Mouse (Mus musculus): ENCODE measurements around the gene Cd276.
"Not testable (repeated sequence)": the region's sequence is repeated elsewhere in the genome, so short reads cannot be mapped to it uniquely, and the experiment has no call there.

Cd276 gene

DNA sequence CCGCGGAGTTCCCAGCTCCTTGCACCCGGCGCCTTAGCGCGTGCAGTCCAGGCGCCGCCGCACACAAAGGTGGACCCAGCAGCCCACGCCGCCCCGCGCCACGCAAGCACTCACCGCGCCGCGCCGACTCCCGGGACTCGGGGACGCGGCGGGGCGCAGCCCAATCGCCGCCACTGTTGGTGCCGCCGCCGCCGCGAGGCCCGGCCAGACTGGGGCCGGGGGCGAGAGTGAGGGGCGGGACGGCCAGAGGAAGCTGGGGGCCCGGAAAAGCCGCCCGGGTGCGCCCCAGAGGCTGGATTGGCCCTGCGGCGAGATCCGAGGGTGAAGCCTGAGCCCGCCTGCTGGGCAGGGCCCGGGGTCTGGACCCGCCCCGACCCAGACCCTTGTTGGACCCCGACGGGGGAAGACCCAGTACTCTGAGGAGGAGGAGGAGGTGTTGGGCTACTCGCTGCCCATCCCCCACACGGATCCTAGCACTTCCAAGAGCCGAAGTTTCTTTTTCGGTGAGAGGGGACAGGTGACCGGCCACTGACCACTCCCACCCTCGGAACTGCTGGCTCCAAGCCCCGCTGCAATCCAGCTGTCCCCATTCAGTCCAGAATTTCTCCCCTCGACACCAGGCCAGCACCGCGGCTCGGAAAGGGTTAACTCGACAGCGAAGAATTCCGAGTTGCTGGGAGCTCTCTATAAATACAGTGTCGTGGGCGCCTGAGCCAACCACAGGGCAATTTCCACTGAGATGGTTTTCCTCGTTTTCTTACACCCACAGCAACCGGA lies at the start of gene Cd276:
Gene Cd276 (minus strand): TSS at position 530 of the 777 bp plus-strand sequence.
- peak; percentile 16 for DNase-seq

GRCm38 (mm10) chr9:58595313-58595712 lies 40.1 kb upstream of the Cd276 start:
- no peak for DNase-seq

DNA sequence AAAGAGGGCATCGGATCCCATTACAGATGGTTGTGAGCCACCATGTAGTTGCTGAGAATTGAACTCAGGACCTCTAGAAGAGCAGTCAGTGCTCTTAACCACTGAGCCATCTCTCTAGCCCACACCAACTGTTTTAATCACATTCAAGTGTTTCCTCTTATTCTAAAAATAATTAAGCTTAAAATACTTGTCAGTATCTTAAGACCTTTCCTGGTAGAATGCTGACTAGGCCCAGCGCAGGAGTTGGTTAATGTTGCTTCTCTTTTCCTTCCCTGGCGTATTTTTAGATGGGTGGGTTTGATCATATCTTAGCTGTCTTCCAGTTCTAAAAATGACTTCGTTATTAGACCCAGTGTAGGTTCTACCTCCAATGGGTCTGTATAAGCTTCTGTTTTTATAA lies 33.4 kb upstream of the Cd276 start:
- DNase-seq = no peak

DNA sequence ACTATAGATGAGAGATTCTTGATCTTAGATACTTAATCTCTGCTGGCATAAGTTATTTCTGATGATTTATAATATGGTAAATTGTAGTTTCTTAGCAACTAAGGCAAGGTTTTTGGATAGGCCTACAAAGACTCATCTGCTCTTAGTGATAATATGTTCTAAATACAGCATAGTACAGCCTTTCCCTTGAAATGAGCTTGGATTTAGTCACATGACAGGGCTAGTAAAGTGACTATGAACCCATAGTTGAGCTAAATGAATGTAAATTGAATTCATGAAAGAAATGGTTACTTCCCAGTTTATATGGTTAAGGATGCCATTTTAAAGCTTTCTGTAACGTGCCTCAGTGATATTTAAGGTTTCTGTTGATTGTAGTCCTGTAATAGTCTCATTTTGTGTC lies 29.1 kb upstream of the Cd276 start:
- no peak for DNase-seq

DNA sequence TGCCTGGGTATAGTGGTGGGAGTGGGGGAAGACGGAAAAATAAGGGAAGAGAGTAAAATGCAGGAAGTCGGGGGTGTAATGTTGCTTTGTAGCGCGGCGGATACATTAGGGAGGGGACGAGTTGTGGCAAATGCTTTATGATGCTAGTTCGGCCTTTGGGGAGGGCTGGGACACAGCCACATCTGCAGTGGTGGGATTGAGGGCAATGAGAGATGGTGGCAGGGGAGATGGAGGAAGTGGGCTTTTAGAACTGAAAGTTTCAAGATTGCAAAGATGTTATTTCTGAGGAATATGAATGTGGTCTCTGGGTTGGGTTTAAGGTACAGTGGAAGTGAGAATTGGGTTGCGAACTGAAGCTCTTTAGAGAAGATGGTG lies 28.0 kb upstream of the Cd276 start:
- peak; percentile 41 for DNase-seq

DNA sequence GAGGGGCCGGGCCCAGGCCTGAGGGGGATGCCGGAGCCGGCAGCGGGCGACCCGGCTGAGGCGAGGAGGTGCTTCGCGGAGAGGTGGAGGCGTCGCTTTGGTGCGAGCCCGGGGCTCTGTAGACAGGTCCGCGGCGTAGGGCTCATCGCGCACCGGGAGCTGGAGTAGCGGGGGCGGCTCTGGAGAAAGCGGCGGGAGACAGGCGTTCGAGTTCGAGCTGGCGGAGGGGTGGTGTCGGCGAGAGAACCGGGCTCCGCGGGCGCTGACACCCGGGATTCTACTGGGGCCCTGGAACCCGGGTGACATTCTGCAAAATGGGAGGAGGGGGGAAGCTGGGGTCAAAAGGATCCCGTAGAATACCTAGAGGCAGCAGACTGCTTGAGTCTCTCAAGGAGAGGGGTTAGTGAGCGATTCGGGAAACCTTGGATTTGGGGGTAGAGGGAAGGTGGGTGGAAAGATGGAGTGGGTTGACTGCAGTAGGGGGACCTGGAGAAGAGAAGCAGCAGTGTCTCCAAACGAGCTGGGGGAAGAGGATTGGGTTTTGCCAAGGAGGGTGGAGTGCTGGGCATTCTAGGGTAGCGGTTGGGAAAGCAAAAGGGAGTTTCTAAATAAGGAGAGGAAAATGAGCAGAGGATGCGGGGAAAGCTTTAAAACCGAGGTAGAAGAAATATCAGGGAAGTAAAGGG lies 27.5 kb upstream of the Cd276 start:
- no peak for DNase-seq

GRCm38 (mm10) chr9:58581958-58582540 lies 26.8 kb upstream of the Cd276 start, which contains the start of gene Nptn:
TSS of gene Nptn (plus strand) at chr9:58582240.
- DNase-seq = peak; percentile 97

- no peak for DNase-seq
Measured at GRCm38 (mm10) chr9:58581283-58581930, 26.2 kb upstream of the Cd276 start.

DNA sequence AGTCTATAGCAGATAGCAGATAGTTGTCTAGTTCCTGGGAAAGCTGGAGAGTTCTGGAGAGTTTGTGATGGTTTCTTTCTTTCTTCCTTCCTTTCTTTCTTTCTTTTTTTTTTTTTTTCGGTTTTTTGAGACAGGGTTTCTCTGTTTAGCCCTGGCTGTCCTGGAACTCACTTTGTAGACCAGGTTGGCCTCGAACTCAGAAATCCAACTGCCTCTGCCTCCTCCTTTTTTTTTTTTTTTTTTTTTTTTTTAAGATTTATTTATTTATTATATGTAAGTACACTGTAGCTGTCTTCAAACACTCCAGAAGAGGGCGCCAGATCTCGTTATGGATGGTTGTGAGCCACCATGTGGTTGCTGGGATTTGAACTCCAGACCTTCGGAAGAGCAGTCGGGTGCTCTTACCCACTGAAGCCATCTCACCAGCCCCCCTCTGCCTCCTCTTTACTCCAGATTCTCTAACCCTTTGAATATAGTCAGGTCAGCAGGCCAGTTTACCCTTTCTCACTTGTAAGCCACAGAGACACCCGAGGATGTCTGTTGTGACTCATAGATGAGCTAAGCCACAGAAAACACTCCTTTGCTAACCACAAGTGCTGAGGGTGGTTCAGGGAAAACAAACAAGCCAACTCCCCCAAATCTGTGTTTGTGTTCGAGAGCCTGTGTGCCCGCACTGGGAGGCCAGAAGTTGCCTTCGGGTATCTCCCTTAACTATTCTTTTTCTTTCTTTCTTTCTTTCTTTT lies 25.4 kb upstream of the Cd276 start:
- DNase-seq = not testable (repeated sequence)

DNA sequence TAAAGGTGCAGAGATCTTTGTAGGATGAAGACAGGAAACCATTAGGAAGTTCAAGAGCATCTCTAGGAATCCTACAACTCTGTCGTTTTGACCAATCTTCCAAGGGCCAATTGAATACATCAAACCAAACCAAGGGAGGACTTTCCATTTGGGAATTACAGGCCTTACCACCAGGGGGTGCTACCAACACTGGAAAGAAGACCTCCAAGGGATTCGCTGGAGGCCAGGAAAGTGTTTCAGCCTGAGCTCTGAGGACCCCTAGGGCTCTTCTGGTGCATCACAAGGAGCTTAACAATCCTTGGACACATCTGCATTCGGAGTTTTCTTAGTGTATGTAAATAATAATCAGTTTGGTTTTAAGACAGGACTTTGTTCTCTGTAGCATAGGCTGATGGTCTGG lies 23.4 kb upstream of the Cd276 start:
- DNase-seq = peak; percentile 68

GRCm38 (mm10) chr9:58571001-58571400 lies 15.8 kb upstream of the Cd276 start:
- no peak for DNase-seq

GRCm38 (mm10) chr9:58567682-58568081 lies 12.4 kb upstream of the Cd276 start:
- DNase-seq = peak; percentile 35

DNA sequence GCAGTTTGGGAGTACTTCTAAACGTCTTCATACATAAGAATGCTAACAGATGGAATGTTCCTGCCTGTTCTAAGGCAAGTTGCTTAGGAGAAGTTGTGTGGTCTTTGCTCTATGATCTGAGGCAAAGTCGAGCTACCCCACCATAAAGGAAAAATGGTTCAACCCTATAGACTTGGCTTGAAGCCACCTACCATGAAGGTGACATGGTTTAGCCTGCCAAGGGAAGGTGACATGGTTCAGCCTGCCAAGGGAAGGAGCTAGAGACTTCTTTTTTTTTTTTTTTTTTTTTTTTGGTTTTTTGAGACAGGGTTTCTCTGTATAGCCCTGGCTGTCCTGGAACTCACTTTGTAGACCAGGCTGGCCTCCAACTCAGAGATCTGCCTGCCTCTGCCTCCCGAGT lies 10.7 kb upstream of the Cd276 start:
- not testable (repeated sequence) for DNase-seq

DNA sequence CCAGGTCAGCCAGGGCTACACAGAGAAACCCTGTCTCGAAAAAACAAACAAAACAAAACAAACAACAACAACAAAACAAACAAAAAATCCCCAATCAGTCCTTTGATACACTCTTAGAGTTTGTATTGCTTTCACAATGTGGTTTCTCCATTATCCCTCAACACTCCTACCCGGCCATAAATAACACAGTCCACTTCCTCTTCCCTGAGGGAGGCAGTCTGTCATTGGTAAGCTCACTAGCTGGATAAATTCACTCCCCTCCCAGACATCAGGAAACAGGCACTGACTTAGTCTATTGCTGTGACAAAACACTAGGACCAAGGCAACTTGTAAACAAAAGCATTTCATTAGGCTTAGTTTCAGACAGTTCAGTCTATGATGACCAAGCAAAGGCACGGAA lies 5.0 kb upstream of the Cd276 start:
- DNase-seq = no peak

GRCm38 (mm10) chr9:58557457-58558455 lies 2.5 kb upstream of the Cd276 start:
- DNase-seq = no peak

GRCm38 (mm10) chr9:58556627-58557026 lies 1.4 kb upstream of the Cd276 start:
- no peak for DNase-seq

DNA sequence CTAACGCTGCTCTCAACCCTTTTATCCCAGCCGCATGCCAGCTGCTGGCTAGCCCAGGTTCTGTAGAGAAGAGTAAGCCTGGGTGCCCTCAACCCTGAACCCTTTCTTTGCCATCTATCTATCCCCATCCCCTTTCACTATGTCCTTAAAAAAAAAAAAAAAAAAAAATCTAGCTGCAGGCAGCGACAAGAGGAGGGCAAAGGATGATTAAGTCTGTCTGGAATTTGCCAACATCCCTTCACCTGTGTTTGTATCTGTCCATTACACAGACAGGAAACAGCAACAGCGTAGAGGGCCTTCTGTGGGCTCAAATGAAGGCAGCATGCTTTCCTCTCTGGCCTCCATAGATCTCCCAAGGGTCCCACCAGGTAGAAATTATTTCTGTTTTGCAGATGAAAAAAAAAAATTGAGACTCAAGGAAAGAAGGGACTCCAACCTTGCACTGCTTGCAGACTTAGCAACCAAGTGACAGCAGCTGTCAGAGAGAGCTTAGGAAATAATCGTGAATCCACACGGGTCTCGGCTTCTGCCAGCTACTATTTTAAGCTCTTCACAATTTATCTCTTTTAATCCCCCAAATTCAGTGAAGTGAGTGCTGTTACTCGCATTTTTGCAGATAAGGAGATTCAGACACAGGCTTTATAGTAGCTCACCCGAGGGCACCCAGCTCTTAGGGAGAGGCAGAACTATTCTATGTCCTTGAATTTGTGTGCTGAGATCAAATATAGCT lies 613 bp upstream of the Cd276 start:
- DNase-seq = no peak

GRCm38 (mm10) chr9:58554056-58554907 lies 955 bp downstream of the Cd276 start:
- DNase-seq = no peak

GRCm38 (mm10) chr9:58552083-58552482 lies 3.2 kb downstream of the Cd276 start:
- no peak for DNase-seq

DNA sequence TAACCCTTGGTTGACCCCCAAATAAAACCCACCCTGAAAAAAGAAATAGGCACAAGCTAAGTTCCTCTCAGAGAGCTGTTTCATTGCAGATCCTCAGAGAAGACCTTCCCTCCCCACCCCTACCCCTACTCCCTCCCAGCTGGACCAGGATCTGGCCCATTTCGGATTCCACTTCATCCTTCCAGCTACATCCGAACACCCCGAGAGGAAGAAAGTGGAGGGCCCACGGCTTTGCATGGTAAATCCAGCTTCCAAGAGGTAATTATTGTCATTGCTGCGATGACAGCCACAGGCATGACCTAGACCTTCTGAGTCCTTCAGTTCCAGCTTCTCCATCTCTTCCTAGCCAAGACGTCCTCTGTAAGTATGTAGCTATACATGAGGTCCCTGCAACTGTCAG lies 4.3 kb downstream of the Cd276 start:
- DNase-seq = no peak
